Mouse (Mus musculus): Measurements from ENCODE around the gene P4ha1.
A peak's percentile ranks its signal among the peaks of the same experiment; 100 is the strongest.
"Not testable (repeated sequence)": the region's sequence is repeated elsewhere in the genome, so short reads cannot be mapped to it uniquely, and the experiment has no call there.

Gene P4ha1

DNA sequence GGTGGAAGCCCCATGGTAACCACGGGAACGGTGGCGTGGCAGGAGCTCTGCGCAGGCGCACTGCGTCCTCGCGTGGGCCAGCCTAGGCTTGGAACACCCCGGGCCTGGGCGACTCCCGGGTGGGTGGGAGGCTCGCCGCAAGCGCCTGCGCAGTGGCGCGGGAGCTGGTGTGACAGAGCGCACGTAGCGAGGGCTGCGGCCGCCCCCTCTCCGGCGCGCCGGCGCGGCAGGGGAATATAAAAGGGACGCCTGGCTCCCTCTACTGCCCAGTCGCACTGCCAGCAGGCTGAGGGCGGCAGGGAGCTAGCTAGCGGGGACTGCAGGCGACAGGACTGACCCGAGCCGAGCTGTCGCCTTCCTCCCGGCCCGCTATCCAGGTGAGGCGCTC lies at the start of gene P4ha1:
Gene P4ha1, plus strand, starts transcription at position 197 of the 388 bp plus-strand sequence.
- peak; percentile 99 for DNase-seq

DNA sequence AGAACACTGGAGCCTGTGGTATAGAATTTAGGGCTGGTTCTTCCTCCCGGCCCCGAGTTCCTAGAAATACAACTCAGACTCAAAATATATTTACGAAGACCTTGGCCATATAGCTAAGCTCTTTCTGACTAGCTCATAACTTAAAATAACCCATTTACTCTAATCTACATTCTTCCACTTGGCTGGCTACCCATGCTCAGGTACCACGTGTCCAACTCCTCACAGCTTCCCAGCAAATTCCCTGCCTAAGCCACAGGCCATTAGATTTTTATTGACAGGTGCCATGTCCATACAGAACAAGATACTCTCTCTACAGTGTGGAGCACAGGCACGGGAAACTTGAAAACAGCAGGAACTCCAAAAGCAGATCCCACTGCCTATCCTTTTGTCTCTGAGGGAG lies 47.4 kb upstream of the P4ha1 start:
- no peak for DNase-seq

DNA sequence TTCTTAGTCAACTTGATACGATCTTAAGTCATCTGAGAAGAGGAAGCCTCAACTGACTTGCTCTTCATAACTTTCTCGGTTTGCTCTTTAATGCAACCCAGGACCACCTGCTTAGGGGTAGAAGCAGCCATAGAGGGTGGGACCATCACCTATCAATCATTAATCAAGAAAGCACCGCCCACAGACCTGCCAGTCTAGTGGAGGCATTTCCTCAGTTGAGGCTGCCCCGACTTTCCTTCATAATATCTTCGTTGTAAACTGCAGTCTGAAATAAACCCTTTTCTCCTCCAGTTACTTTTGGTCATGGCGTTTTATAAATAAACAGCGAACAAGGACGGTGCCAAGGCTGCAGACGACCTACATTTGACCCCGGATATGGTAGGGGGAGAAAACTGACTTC lies 46.0 kb upstream of the P4ha1 start:
- DNase-seq = no peak

DNA sequence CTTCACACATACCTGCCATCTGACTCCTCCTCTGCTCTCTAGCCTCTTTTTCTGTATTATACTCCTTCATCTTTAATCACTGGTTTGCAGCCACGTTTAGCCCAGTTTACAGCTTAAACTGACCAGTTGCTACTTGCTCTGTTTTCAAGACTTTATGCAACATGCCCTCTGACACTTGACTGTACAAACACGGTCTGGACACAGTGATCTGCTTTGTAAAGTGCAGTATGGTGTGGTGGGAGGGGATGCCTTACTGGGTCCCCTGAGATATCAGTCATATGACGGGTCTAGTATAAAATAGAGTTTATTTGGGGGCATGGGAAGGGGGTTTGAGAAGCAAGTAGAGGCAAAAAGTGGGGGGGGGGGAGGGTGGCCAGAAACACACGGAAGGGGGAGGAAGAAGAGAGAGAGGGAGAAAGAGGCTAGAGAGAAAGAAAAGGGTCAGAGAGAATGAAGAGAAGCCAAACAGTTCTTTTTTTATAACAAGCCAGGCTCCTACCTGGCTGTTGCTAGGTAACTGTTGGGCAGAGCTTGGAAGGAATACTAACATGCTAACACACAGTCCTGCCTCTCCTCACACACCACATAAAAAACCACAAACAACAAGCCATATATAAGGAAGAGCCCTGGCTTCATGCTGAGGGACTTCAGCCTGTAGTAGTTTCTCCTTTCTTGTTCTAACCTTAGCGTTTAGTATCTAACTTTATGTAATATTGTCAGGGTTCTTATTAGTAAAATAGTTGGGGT lies 45.2 kb upstream of the P4ha1 start:
- DNase-seq = no peak

DNA sequence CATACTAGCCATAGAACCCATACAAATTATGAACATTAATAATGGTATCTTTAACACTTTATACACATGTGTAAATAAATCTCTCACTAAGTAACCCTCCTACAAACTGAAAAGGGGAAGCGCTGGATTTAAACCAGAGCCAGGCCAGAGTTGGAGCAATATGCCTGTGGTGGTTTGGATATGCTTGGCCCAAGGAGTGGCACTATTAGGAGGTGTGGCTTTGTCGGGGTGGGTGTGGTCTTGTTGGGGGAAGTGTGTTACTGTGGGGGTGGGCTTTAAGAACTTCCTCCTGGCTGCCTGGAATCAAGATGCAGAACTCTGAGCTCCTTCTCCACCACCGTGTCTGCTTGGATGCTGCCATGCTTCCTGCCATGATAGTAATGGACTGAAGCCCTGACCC lies 39.9 kb upstream of the P4ha1 start:
- DNase-seq = no peak

DNA sequence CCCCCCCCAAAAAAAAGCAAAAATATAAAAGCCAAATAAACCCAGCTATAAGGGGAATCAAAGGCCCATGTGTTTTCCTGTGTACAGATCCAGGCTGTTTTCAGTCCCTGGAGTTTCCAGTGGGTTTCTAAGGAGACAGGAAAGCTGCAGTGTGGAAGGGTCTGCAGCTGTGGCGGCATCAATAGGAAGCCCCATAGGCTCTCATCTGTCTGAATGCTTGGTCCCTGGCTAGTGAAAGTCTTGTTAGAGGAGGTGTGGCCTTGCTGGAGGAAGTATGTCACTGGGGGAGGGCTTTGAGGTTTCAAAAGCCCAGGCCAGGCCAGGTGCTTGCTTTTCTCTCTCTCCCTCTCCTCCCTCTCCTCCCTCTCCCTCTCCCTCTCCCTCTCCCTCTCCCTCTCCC lies 39.3 kb upstream of the P4ha1 start:
- no peak for DNase-seq

DNA sequence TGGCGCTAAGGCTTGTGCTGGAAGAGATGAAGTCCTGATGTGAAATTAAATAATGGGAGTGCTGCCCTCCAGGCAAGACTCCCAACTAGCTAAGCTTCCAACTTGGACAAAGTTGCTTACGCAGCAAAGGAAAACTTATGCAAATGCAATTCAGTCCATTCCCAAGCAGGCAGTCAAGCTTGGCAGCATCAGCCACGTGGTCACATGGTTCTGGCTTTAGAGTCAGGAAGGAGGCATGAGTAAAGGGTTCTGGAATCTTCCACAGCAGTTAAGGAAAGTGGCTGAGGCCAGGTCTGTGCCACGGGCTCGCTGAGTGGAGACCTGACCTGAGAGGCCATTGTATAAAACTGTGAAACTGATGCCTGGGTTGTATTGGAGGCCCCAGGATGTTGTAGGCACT lies 37.6 kb upstream of the P4ha1 start:
- DNase-seq = no peak

DNA sequence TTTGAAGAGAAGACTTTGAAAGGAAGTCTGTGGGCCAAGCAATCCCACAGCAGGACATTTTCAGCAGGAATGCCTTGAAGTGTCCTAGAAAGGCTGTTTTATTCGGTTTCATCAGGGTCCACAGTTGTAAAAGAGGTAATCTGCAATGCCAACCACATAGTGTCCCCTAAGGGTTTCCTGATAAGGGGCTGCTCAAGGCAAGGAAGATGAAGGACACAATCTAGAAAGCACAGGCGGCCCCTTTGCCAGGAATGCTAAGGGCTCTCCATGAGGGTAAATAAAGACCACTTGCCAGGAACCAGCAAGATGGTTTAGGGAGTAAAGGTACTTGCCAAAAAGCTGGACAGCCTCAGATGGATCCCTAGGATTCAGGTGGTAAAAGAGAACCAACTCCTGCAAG lies 35.8 kb upstream of the P4ha1 start:
- no peak for DNase-seq

DNA sequence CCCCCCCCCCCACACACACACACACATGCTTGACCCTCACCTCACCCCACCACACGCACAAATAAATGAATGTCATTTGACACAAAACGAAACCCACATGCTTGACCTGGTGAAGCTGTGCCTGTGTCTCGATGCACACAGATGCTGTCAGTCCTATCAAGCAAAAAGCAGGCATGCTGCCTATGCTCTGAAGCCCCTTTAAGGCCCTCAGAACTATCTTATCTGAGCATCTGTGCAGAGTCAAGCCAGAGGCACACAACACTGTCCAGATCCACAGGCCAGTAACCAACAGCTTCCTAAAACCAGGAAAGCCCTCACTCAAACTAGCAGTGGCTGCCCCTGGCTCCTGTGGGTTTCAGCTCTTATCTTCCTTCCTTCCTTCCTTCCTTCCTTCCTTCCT lies 35.4 kb upstream of the P4ha1 start:
- no peak for DNase-seq

DNA sequence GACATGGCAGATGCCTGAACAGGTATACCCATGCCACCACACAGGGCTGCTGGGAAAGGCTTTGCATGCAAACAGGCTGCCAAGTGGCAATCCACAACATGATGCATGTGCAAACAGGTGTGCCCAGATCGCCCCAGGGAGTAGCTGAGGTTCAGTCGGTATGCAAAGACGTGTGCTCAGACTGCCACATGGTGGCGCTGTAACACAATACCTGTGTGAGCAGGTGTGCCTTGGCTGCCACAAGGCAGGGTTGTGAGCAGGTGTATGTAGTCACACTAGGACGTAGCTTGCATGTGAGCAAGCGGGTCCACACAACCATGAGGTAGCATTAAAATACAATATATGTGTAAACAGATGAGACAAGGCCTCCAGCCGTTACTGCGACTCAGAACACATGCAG lies 34.0 kb upstream of the P4ha1 start:
- no peak for DNase-seq

DNA sequence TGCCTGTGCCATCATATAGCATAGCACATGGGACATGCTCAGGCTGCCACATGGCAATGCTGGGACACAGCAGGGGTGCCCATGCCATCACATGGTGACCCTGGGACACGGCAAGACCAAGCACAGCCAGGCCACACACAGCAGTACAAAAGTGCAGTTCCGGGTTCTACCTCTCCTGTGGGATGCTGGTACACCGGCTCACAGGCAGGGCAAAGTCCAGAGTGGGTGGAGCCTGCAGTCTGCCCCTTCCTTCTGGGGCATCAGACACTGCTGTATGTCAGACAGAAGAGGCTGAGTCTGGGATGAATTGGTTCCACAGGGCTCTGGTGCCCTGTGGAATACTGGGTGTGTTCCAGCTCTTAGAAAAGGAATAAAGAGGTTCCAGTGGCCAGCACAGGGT lies 31.6 kb upstream of the P4ha1 start:
- no peak for DNase-seq

DNA sequence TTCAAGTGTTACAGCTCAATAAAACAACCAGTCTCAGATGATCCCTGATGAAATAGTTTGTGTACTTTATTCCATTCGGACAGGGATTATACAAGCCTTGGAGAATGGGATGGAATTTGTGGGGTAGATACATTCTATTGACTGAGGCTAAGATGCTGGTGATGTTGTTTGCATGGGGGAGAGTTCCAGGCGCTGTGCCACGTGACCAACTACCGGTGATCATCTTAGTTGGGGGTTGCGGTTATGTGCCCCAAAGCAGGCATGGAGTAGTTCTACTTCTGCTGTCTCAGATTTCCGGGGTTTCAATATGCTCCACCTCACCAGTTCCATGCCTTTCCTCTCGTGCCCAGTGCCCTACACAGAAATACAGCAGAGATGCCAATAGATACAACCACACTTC lies 31.0 kb upstream of the P4ha1 start:
- no peak for DNase-seq

DNA sequence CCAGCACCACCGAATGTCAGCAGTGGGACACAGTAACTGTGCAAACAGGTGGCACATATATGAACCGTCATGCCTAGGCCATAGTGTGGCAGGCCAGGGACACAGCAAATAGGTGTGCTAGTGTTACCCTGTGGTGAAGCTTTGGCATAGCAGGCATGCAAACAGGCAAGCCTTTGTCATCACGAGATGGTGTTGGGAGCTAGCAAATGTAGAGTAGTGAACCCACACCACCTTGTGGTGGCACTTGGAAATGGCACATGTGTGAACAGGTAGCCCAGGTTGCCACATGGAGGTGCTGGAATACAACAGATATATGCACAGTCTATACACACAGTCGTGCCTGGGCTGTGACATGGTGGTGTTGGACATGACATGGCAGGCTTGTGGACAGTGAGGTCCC lies 30.5 kb upstream of the P4ha1 start:
- peak; percentile 78 for DNase-seq

DNA sequence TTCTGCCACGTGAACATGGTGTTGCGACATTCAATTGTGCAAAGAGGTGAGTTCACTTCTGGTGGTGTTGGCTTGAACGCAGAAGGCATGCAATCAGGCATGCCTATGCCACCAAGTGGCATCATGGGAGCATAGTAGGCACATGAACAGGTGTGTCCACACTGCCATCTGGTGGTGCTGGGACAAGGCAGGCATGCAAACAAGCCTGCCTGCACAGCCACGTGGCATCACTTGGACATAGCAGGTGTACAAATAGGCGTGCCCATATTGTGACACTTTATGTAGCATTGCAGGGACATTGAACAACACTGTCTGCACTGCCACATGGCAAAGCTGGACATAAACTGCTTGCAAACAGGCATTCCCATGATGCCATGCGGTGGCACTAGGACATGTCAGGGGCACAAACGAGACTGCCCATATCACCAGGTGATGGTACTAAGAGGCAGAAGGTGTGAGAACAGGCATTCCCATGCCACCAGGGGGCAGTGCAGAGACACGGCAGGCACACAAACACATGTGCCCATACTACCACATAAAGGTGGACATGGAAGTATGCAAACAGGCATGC lies 27.8 kb upstream of the P4ha1 start:
- DNase-seq = peak; percentile 80

DNA sequence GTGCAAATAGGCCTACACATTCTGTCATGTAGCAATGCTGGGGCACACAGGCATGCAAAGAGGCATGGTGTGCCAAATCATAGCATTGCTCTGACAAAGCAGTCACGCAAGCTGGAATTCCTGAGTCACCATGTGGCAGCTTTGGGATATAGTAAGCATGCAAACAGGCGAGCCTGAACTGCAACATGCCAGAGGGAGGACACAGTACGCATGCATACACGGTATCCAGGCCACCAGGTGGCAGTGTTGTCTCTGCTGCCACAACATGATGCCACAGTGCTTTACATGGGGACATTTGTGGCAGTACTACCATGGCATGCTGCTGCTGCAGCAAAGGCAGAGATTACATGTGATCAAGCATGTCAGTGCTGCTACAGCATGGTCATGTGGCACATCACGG lies 26.8 kb upstream of the P4ha1 start:
- peak; percentile 80 for DNase-seq

DNA sequence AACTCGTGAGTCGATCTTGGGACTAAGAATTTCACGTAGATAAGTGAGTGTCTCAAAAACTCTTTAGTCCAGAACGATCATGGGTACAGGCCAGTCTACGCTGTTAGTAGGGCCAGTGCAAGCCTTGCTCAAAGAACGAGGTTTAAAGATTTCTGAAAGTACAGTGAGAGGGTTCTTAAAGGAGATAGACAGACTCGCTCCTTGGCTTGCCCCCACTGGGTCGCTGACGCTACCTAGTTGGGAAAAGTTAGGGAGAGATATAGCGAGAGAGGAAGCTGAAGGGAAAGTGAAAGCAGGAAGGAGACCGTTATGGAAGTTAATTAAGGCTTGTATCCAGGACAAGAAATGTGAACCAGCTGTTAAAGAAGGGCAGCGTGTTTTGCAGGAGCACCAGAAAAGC lies 20.4 kb upstream of the P4ha1 start:
- DNase-seq = not testable (repeated sequence)

DNA sequence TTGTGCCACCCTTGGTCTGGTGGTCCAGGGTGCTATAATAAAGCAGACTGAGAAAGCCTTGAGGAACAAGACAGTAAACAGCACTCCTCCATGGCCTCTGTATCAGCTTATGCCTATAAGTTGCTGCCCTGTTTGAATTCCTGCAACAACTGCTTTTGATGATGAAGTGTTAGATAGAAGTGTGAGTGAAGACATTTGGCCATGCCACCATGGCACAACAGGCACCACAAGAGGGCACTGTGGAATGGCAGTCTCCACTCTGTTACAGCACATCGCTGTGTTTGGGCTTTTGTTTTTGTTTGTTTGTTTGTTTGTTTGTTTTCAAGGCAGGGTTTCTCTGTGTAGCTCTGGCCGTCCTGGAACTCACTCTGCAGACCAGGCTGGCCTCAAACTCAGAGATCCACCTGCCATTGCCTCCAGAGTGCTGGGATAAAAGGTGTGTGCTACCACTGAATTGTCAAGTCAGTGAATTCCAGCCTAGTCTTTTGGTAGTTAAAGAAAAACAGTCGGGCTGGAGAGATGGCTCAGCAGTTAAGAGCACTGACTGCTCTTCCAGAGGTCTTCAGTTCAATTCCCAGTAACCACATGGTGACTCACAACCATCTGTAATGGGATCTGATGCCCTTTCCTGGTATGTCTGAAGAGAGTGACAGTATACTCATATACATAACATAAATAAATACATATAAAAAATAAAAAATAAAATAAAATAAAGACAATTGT lies 13.9 kb upstream of the P4ha1 start:
- DNase-seq = peak; percentile 45

DNA sequence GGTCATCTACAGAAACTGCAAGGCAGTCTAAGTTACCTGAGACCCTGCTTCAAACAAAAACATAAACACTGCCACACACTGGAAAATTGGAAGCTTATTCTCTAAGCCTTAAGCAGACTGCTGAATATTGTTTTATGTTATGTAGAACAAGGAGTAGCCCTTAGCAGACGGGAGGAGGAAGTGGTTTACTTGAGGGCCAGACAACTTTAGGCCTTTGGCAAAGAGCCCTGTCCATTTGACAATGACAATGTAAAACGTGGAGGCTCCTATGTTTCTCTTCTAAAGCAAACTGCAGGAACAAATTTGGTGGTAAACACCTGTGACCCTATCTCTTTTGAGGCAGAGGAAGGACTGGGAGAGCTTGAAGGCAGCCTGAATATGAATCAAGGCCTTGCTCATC lies 13.0 kb upstream of the P4ha1 start:
- DNase-seq = no peak

DNA sequence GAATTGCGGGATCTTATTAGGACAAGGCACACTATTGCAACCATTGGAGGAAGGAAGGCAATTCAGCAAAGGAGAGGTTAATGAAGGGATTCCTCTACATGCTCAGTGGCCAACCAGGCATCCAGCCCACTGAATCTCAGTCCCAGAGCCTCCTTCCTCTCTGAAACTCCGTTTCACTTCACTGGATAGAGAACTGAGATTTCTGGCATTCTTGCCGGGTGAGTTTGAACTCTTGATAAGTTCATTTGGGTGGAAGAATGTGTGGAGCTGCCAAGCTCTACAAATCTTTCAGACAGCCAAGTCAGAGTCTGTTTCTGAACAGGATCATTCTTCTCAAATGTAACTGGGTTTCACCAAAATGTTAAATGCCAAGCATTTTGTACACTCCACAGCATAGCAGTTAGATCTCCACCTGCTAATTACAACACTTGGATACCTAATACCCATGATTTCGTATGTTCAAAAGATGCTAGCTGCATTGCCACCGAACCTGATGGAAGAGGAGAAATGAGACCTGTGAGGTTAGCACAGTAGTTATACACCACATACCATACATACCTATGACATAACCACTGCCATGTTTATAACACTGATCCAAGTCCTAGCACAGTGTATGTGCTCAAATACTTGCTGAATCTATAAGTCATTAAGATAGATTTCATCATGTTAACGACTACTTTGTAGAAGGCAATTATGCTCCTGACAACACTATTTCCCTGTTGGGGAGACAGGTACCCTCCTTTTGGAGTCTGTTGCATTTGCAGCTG lies 12.2 kb upstream of the P4ha1 start:
- DNase-seq = no peak

DNA sequence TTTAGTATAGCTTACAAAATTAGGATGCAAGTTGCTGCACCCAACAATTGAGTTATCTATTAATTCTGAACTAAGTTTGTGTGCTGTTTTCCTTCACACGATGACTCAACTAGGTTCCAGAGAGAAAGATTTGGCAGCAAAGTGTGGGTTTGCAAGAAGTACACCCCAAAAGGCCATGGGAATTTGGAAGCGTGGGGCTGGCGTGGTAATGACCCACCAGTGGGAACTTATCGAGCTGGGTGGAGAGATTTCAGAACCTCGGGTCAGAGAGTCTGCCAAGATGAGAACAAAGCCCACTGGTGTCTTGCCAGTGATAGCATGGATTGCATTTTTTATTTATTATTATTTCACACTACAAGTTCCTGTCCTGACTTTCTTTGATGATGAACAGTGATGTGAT lies 11.2 kb upstream of the P4ha1 start:
- DNase-seq = no peak

DNA sequence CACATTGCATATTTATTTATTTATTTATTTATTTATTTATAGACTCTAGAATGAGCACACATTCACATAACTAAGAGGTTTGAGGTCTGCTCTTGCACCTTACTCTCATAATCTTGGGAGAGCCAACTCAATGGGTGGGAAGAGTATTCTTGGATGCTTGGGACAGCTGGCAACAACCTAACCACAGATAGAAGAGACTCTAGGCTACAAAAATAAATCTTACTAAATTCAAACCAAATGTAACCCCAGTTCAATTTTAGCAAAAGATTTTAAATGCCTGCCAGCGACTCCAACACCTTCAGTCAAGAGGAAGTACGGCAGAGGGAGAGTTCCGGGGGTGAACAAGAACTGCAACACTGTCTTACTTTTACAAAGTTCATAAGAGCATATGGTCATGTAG lies 2.0 kb upstream of the P4ha1 start:
- no peak for DNase-seq

DNA sequence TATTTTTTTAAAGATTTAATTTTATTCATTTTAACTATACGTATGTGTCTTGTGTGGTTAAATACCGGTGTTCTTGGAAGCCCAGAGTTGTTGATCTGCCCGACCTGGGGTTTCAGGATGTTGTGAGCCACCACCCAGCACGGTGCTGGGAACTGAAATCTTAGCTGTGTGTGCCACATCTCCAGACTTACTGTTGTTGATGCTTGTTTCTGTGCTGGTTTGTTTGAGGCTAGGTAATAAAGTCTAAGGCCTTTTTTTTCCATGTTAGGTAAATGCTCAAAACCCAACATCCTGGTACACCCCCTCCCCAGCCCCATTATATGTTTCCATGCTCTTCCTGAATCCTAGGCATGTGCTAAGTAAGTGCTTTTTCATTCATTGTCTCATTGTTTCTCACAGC lies 825 bp upstream of the P4ha1 start:
- DNase-seq = no peak

DNA sequence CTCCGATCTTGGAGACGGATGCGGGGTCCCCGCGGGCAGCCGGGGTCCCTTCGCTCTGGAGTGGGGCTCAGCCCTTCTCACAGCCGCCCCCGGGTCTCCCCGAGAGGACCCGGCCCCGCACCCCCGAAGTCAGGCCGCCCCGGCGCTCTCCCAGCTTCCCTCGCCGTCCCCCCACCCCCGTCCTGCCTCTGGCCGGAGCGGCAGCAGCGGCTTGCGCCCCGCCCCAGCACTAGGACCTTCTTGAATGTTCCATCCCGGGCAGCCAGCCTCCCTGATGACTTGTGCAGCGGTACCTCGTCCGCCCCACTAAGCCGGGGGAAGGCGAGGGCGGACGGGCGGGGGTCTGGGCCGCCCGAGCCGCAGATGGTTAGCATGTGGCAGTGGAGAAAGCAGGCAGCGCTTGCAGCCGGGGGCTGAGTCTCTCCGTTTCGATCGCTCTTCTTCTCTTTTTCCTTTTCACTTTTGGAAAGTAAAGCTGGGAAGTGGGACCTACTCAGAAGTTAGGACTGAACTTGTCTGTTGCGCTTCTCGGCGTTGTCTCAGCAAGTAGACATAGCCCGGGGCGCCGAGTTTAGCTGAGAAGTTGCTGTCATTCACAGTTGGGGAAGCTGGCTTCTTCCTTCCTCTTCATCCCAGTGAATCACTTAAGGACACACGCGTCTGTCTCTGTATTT lies 529 bp downstream of the P4ha1 start:
- DNase-seq = no peak
